Mouse (Mus musculus) kidney, adult 10 weeks (tissue): ENCODE data around the gene Cyp27b1. TPM values are rescaled to one million over a fixed set of nuclear protein-coding genes. Genes with fewer than 3 reads are reported as not detected.

Experiments used
- polyA plus RNA-seq: library from polyadenylated mRNA; stranded (reverse); fragments of 350-450 nt; fragmentation: Illumina TruSeq; extraction: RNeasy Lipid Tissue Mini Kit (QIAGEN cat#74804); gene quantifications from one replicate; pipeline ENCODE4 v1.2.3, GENCODE M21; 2014; ENCODE audit warnings: low read depth, low replicate concordance

Gene Cyp27b1
- 0.61 TPM for polyA plus RNA-seq

DNA sequence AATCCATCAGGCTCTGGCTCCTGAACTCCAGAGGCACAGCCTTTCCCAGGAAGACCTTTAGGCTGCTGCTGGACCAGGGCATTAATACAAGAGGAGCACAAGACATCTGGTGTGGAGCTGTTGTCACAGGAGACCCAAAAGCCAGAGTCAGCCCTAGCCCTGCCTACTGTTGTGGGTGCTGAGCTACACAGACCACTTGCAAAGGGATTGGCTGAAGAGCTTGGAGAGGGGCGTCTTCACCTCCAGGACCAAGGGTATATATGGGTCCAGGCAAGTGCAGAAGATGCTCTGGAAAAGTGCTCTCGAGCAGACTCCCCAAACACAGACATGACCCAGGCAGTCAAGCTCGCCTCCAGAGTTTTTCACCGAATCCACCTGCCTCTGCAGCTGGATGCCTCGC, at the start of gene Cyp27b1:
Cyp27b1 (plus strand) TSS at position 297 of the 400 bp plus-strand sequence.

DNA sequence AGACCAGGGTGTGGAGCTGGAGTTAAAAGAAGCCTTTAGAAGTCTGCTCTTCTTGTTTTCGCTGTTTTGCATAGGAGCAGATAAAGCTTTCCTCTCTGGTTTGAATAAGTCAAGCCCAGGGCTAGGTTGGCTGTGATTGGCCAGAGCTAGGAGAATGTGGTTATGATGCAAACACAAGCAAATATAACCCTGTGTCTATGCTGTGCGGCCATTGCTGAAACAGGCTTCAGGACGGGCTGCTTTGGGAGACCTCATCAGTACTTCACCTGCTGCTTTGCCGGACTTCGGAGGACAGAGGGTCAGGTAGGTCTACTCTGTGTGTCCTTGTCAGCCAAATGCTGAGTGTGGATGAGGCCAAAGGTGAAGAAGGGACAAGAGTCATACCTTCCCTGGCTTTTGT, 47.5 kb upstream of the Cyp27b1 start, which contains the start of gene Avil:
Avil (plus strand) TSS at position 181 of the 400 bp plus-strand sequence.

DNA sequence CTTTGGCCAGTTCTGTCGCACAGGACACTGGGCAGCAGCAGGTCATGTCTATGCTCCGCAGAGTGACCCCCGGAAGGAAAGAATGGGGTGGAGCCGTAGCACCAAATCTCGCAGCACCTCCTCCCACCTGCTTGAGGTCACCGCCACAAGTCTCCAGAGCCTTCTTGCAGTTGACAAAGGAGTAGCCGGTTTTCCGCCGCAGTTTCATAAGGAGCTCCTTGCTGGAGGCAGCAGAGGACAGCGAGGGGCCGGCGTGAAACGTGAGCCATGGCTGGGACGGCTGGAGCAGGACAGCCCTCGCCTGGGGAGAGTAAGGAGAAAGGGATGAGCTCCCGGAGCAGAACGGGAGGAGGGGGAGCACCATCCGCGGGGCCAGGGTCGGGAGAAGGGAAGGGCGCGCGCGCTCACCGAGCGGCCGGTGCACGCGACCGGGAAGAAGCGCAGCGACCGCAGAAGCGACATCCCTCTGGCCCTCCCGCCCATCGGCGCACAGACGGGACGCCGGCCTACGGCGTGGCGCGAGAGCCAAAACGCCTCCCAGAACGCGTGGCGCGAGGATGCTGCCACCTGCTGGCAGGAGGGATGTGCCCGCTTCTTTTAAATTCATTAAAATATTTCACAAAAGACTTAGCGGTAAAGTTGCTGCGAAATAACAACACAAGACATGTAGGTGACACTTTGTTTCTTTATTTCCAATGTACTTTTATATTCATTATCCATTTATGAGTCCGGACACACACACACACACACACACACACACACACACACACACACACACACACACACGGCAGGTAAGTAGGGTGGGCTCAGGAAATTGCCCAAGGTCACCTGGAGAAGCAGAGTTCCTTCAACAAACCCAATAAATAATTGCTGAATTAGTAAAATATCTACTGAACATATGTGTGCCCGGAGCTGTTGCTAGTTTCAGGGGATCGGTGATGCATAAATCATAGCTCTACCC, 17.4 kb upstream of the Cyp27b1 start, which contains the start of gene Tsfm:
Tsfm (minus strand) TSS at position 505 of the 961 bp plus-strand sequence.

DNA sequence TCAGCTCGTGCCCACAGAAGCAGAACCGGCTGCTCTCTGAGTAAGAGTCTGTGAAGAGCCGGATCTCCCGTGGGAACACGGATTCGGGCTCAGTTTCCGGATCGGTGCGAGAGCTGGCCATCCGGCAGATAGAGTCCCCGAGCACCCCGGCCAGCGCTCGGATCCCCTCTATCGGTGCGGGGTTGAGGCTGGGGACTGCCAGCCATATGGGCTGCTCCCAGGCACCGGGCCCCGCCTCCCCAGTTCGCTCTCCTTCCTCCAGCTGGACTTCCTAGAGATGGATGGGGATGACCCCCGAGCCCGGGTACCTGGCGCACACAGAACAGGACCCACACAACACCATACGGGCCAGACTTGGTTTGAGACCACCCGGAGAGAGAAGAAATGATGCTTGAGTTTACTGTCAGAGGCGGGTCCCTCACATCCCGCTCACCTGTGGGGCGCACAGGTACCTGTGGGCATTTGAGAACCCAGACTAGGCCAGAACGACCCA, 6.7 kb upstream of the Cyp27b1 start, which contains the start of the genes Mettl1 and Eef1akmt3:
Mettl1 (plus strand) TSS at position 141 of the 493 bp plus-strand sequence.
Eef1akmt3 (minus strand) TSS at position 240 of the 493 bp plus-strand sequence.

DNA sequence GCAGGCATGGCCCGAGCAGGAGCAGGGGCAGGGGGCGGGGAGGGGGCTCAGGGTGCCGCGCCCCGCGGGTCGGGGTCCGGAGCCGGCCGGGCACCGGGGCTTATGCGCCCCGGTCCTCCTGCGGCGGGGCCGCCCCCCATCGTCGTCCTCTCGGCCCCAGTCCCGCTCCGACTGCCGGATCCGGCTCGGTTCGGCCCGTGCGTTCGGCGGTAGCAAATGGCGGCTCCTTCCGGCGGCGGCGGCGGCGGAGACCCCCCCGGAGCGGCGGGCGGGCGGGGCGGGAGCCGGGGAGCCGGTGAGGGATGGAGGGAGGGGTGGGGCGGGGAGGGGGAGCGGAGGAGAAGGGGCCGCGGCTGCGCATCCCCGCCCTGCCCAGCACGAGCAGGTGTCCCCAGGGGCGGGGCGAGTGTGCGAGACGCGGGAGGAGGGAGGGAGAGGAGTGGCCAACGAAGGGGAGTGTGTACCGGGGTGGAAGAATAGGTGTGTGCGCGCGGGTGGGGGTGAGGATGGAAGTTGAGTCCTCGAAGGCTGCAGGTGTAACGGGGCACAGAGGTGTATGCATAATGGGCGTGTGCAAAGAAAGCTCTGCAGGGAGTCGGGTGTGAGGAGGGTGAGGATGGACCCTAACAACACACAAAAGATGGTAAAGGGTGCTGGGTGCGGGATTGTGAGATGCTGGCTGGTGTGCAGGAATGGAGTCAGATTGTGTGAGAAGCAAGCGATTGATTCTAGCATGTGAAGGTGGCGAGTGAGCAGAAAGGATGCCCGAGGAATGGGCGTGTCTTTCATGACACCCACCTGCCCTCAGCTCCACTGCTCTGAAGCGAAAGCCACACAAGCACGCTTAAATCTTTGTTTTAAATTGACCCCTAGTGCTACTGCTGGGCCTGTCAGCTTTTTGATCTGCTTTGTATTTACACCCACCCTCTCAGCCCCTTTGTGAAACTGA, 12.2 kb downstream of the Cyp27b1 start, which contains the start of gene March9:
March9 (minus strand) TSS at position 217 of the 949 bp plus-strand sequence.

DNA sequence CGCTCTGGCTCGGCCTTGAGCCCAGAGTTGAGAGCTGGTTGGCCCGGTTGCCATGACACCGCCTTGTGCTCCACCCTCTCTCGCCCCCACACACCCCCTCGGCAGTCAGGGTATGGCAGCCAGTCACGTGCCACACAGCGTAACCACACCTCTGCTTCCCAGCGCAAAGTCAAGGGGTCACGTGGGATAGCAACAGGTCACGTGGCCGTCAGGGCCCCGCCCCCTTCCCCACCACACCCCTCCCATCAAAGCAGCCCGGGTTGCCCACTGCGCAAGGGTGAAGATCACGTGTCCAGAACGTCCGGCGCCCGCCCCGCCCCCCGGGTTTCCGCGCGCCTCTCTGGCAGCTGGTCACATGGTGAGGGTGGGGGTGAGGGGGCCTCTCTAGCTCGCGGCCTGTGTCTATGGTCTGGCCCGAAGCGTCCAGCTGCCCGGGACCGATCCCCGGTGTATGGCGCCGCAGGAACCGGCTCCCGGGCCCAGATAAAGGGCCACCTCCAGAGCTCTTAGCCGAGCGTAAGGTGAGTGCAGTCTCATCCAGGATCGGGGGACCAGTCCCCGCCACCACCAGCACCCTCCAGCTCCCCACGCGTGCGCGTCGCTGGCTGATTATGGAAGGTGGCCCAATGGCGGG, 15.3 kb downstream of the Cyp27b1 start, which contains the start of gene Cdk4:
Cdk4 (plus strand) TSS at position 296 of the 634 bp plus-strand sequence.

DNA sequence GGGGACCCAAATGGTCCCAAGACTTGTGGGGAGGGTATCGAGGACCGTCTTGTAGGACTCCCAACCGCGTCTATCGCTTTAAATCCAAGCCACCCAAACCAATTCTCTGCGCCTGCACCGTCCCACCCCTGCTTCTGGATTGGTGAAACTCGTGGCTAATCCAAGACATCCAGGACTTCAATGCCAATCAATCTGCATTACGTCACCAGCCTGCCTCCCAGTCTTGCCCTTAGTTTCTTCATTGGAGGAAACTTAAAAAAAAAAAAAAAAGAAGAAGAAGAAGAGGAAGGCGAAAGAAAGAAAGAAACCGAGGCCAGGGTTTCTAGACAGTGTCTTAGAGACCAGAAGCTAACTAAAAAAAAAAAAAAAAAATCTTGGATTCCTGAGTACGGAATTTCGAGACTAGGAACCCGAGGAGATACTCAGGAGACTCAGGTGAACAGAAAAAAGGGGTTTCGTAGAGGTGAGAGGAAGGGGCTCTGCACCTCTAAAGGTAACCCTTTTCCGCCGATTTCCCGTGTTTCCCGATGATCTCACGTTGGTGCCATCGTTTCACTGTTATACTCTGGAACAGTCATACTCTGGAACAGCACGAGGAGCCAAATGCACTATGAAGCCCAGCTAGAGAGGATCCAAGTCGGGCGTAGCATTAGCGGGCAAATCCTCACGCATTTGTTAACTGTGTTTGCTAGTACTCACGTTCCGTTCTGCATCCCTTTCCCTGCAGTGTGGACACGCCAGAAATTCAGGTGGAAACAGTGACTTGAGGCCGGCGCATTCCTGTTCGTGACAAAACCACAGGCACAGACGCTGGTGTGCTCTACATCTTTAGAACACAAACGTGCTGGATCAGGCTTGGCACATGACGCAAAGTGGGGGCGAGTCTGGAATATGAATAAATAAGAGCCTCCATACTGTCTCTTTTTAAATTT, 22.4 kb downstream of the Cyp27b1 start, which contains the start of gene Tspan31:
Tspan31 (minus strand) TSS at position 75 of the 932 bp plus-strand sequence.

DNA sequence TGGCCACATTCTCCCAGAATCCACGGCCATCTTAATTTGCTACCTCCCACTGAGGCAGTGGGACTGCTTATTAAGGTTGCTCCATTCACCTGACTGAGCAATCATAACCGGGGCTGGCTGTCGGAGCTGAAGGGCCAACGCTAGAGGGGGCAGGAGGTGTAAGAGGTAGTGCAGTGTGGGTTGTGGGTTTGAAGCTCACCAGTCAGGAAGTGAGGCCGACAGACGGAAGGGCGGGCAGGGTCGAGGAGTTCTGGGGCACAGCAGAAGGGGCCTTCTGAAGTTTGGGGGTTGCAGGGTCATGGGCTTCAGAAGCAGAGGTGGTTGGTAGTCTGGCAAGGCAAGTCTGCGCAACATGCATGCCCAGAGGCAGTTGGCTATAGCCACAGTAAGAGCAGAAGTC, 27.0 kb downstream of the Cyp27b1 start, which contains the start of gene Agap2:
Agap2 (plus strand) TSS at position 205 of the 400 bp plus-strand sequence.

Other genes starting within 250 kb of the Cyp27b1 start
- gene Atp23, start 146.9 kb upstream of the Cyp27b1 start, polyA plus RNA-seq: 3.0 TPM
- 24.8 TPM for gene Ctdsp2, start 69.5 kb upstream of the Cyp27b1 start, polyA plus RNA-seq
- not detected for gene Avil, start 47.5 kb upstream of the Cyp27b1 start, polyA plus RNA-seq
- 15.5 TPM for gene Tsfm, start 17.4 kb upstream of the Cyp27b1 start, polyA plus RNA-seq
- gene Mettl1, start 6.8 kb upstream of the Cyp27b1 start, polyA plus RNA-seq: 4.1 TPM
- gene Eef1akmt3, start 6.7 kb upstream of the Cyp27b1 start, polyA plus RNA-seq: 1.5 TPM
- gene March9, start 11.9 kb downstream of the Cyp27b1 start, polyA plus RNA-seq: 2.1 TPM
- gene Cdk4, start 15.3 kb downstream of the Cyp27b1 start, polyA plus RNA-seq: 13.5 TPM
- gene Tspan31, start 22.0 kb downstream of the Cyp27b1 start, polyA plus RNA-seq: 73.7 TPM
- gene Agap2, start 27.0 kb downstream of the Cyp27b1 start, polyA plus RNA-seq: not detected
- 9.4 TPM for gene Os9, start 72.9 kb downstream of the Cyp27b1 start, polyA plus RNA-seq
- gene B4galnt1, start 117.0 kb downstream of the Cyp27b1 start, polyA plus RNA-seq: 0.73 TPM
- gene Slc26a10, start 132.4 kb downstream of the Cyp27b1 start, polyA plus RNA-seq: 0.16 TPM
- gene Arhgef25, start 141.8 kb downstream of the Cyp27b1 start, polyA plus RNA-seq: 2.4 TPM
- gene Dtx3, start 147.5 kb downstream of the Cyp27b1 start, polyA plus RNA-seq: 3.6 TPM
- gene Pip4k2c, start 163.3 kb downstream of the Cyp27b1 start, polyA plus RNA-seq: 46.3 TPM
- 0.16 TPM for gene Kif5a, start 215.1 kb downstream of the Cyp27b1 start, polyA plus RNA-seq
- 18.1 TPM for gene Dctn2, start 218.1 kb downstream of the Cyp27b1 start, polyA plus RNA-seq
- 1.0 TPM for gene Mbd6, start 240.8 kb downstream of the Cyp27b1 start, polyA plus RNA-seq